Mouse (Mus musculus) splenic B cell, adult 2 months (primary cell): ENCODE measurements around the gene Bid.

Source experiments
- DNase-seq: peaks from one replicate; pipeline ENCODE4 v3.0.0-alpha.2; 2011; ENCODE audit warnings: low read depth, low spot score
- H3K27me3 ChIP-seq: 2 replicates; pipeline ENCODE4 v1.6.1; 2012; ENCODE audit warnings: mild to moderate bottlenecking, low read length, moderate library complexity, mixed read lengths; ENCODE audit not compliant: control insufficient read depth, poor library complexity, insufficient read depth, severe bottlenecking
- H3K36me3 ChIP-seq: 2 replicates; pipeline ENCODE4 v1.6.1; 2012; ENCODE audit warnings: mild to moderate bottlenecking, low read length, moderate library complexity, mixed read lengths; ENCODE audit not compliant: control insufficient read depth, poor library complexity, insufficient read depth, severe bottlenecking

Bid gene

GRCm38 (mm10) chr6:120941575-120941974 lies 24.9 kb upstream of the Bid start:
- Histone ChIP-seq H3K36me3 (no peaks in the 10 kb centered on the region), H3K27me3 (no peaks in the 10 kb centered on the region)
- DNase-seq = no peak

GRCm38 (mm10) chr6:120941084-120941481 lies 24.4 kb upstream of the Bid start:
- Histone ChIP-seq H3K27me3 (no peaks in the 10 kb centered on the region), H3K36me3 (no peaks in the 10 kb centered on the region)
- no peak for DNase-seq

- no peaks in the 10 kb centered on the region for H3K27me3 ChIP-seq
- DNase-seq = no peak
- no peaks in the 10 kb centered on the region for H3K36me3 ChIP-seq
Observed at GRCm38 (mm10) chr6:120940446-120941083, 23.9 kb upstream of the Bid start.

GRCm38 (mm10) chr6:120939783-120940182 lies 23.1 kb upstream of the Bid start:
- DNase-seq = peak; percentile 36
- Histone ChIP-seq H3K36me3 (no peaks in the 10 kb centered on the region), H3K27me3 (no peaks in the 10 kb centered on the region)

GRCm38 (mm10) chr6:120938763-120939450 lies 22.3 kb upstream of the Bid start:
- no peaks in the 10 kb centered on the region for H3K27me3 ChIP-seq
- DNase-seq = no peak
- no peaks in the 10 kb centered on the region for H3K36me3 ChIP-seq

GRCm38 (mm10) chr6:120937999-120938608 lies 21.5 kb upstream of the Bid start:
- no peak for DNase-seq
- Histone ChIP-seq H3K36me3 (no peaks in the 10 kb centered on the region), H3K27me3 (no peaks in the 10 kb centered on the region)

- no peak for DNase-seq
- Histone ChIP-seq H3K27me3 (no peaks in the 10 kb centered on the region), H3K36me3 (no peaks in the 10 kb centered on the region)
Observed at GRCm38 (mm10) chr6:120937104-120937617, 20.5 kb upstream of the Bid start.

GRCm38 (mm10) chr6:120934176-120934575 lies 17.5 kb upstream of the Bid start:
- H3K27me3 ChIP-seq = no peaks in the 10 kb centered on the region
- no peak for DNase-seq
- no peaks in the 10 kb centered on the region for H3K36me3 ChIP-seq

GRCm38 (mm10) chr6:120933670-120934069 lies 17.0 kb upstream of the Bid start:
- H3K36me3 ChIP-seq = no peaks in the 10 kb centered on the region
- DNase-seq = no peak
- no peaks in the 10 kb centered on the region for H3K27me3 ChIP-seq

GRCm38 (mm10) chr6:120932597-120932996 lies 15.9 kb upstream of the Bid start:
- Histone ChIP-seq H3K36me3 (no peaks in the 10 kb centered on the region), H3K27me3 (no peaks in the 10 kb centered on the region)
- DNase-seq = no peak

- Histone ChIP-seq H3K36me3 (no peaks in the 10 kb centered on the region), H3K27me3 (no peaks in the 10 kb centered on the region)
- DNase-seq = peak; percentile 41
Observed at GRCm38 (mm10) chr6:120930450-120931306, 14.0 kb upstream of the Bid start.

GRCm38 (mm10) chr6:120929421-120929820 lies 12.8 kb upstream of the Bid start:
- DNase-seq = no peak
- H3K36me3 ChIP-seq = no peaks in the 10 kb centered on the region
- no peaks in the 10 kb centered on the region for H3K27me3 ChIP-seq

GRCm38 (mm10) chr6:120927765-120928164 lies 11.1 kb upstream of the Bid start:
- Histone ChIP-seq H3K36me3 (no peaks in the 10 kb centered on the region), H3K27me3 (no peaks in the 10 kb centered on the region)
- no peak for DNase-seq

GRCm38 (mm10) chr6:120926880-120927279 lies 10.2 kb upstream of the Bid start:
- Histone ChIP-seq H3K27me3 (no peaks in the 10 kb centered on the region), H3K36me3 (no peaks in the 10 kb centered on the region)
- DNase-seq = no peak
